Mouse (Mus musculus) hindlimb bud, embryonic 11.5 days (tissue): ENCODE results near the gene Slc12a6.

ENCODE experiments used
- DNase-seq: peaks from one replicate; pipeline ENCODE4 v3.0.0-alpha.2; 2012; ENCODE audit warnings: low read depth, low spot score; ENCODE audit errors: extremely low spot score

Gene Slc12a6

DNA sequence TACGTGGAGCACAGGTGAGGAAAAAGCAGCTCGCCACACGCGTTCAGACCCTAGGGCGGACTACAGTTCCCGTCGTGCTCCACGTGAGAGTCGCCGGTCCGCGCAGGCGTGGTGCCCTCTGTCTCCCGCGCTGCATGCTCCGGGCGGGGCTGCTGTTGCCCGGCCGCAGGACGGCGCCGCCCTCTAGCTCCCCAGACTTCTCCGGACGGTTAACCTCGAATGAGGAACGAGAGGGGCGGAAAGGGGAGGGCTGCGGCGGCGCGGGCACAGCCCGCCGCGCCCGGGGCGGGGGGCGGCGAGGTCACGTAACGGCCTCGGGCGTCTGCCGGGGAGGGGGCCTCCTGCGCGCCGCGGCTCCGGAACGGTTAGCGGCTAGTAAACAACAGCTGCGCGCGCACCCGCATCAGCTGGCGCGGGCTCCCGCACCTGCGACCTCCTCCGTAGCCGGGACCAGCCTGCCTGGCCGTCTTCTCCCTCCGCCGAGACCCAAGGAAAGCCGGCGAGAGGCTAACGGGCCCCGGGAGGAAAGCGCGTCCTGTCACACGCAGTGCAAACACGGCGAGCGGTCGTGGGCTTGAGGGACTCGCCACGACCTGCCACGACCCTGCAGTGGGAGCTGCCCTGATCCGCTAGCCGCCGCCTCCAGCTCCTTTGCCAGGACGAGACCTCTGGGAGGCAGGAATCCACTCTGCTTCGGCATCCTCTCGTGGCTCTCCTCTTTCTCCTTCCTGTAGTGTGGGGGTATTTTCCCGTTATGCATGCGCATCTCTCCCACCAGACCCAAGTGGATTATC, at the start of gene Slc12a6:
Gene Slc12a6 (plus strand): TSS at position 378 of the 794 bp plus-strand sequence.
- DNase-seq = no peak

DNA sequence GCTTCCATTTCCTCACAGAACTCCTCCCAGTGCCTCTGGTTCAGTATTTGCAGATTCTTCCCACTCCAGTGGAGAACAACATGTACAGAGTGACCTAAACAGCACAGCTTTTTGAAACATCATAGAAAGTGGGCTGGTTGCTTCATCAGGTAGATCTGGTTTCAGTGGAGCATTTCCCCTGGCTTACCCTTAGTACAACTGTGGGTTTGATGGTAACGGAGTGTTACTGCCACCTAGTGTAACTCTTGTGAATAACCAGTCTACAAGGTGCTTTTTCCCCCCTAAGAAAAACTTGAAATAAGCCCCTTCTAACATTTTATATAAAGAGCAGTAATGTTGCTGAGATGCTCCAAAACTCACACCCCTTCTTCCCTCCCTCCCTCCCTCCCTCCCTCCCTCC, 49.6 kb upstream of the Slc12a6 start:
- DNase-seq = no peak

DNA sequence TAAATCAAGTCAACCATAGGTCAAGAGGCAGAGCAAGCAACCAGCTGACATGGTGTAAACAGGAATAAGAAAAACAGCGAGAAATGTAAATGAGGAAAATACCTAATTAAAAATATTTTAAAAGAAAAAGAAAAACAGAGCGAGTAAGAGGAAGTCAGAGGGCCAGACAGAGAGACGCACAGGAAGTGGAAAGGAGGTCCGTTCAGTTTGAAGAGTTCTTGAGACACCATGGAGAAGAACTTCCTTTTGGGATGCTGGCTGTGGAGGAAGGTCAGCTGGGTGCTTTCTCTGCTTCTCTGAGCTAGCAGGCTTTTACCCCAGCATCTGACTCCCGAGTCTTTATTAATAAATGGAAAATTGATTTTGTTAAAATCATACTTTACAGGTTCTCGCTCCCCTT, 48.0 kb upstream of the Slc12a6 start:
- DNase-seq = no peak

GRCm38 (mm10) chr2:112220880-112221279, 44.7 kb upstream of the Slc12a6 start:
- no peak for DNase-seq

DNA sequence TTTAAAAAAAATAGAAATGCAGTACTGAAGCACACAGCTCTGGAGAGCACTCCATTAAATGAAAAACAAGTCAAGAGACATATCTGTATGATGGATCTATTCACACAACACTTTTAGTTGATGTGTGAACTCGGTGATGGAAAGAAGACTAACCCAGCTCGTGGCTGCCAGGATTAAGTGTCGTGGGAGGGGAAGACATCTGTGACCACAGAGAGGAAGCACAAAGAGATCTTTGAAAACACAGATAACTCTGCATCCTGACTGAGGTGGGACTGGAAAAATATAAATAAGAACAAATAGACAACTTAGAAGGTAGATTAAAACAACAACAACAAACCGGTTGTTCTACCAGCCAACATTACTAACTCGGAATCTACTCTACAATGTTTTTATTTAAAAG, 43.0 kb upstream of the Slc12a6 start:
- no peak for DNase-seq

GRCm38 (mm10) chr2:112224356-112224755, 41.3 kb upstream of the Slc12a6 start:
- DNase-seq = no peak

GRCm38 (mm10) chr2:112232623-112233022, 33.0 kb upstream of the Slc12a6 start:
- DNase-seq = no peak

DNA sequence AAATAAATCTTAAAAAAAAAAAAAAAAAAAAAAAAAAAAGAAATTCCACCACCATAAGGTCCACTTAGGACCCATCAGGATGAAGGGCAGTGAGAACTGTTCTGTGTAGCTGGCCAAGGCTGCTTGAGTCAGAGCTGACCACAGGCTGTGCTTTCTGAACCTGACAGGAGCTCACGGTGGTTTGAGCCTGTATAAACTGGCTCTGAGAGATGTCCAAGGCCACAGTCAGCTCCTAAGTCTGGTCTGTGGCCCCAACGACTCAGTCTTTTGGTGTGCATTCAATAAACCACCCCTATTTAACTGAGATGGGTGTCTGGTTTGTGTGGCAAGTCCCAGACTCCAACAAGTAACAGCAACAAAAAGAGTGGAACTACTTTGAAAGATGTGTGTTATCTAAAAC, 29.0 kb upstream of the Slc12a6 start:
- no peak for DNase-seq

DNA sequence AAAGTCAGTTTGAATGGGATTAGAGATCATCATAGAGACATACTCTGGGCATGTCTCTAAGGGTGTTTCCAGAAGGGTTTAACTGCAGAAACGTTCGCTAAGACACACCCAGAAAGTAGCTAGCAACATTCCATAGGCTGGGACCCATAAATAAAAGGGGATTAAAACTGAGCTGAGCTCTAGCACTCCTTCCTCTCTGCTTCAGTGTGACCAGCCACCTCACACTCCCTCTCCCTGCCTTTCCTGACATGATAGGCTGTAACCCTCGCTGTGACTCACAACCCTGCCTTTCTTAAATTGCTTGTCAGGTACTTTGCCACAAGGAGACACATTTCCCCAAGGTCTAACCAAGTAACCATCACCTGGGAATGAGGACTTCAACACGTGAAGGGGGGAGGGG, 27.6 kb upstream of the Slc12a6 start:
- DNase-seq = no peak

- no peak for DNase-seq
Observed at GRCm38 (mm10) chr2:112239212-112239934, 26.3 kb upstream of the Slc12a6 start, which contains the start of gene Lpcat4. Lpcat4 (plus strand) TSS chr2:112239468.

DNA sequence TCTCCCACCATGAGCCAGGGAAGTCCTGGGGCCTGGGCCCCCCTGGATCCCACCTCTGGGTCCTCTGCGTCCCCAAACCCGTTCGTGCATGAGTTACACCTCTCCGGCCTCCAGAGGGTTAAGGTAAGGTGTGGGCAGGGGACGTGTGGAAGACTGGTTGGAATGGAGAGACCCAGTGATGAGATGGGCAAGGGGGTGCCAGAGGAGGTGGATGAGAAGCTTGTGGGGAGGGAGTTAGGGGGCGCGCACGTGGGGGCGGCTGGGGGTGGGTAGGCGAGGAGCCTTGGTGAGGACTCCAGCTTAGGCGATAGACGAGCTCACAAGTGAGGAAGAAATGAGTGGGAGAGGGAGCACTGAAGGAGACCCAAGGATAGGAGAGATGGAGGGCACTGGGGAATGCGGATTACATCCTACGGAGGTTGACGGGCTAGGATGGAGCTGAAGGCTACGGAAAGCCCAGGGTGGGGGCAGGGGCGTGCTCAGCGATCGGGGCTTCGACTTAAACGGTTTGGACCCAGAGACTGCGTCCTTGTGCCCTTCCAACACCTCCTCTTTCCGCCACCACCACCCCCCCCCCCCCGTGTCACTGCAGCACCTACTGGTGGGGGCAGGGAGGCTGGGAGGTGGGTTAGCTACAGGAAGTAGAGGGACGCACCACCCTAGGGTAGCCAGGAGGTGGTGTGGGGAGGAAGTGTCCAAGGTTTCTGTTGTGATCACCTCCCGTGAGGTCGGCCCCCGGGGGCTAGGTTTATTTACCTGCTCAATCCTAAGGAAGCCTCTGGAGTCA, 25.5 kb upstream of the Slc12a6 start:
- no peak for DNase-seq

DNA sequence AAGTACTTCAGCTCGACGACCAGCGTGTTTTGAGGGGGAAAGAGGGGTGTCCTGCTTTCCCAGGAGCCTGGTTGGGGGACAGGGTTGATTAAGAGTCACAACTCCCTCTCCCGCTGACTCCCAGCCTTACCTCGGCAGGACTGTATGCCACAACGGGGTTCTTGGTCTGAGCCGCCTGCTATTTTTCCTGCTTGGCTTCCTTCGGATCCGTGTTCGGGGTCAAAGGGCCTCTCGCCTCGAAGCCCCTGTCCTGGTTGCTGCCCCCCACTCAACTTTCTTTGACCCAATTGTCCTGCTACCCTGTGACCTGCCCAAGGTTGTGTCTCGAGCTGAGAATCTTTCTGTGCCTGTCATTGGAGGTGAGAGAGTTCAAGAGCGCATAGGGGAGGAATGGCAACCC, 23.8 kb upstream of the Slc12a6 start:
- DNase-seq = no peak

GRCm38 (mm10) chr2:112245307-112245706, 20.3 kb upstream of the Slc12a6 start:
- no peak for DNase-seq

- DNase-seq = no peak
Observed at GRCm38 (mm10) chr2:112246193-112246592, 19.4 kb upstream of the Slc12a6 start.

DNA sequence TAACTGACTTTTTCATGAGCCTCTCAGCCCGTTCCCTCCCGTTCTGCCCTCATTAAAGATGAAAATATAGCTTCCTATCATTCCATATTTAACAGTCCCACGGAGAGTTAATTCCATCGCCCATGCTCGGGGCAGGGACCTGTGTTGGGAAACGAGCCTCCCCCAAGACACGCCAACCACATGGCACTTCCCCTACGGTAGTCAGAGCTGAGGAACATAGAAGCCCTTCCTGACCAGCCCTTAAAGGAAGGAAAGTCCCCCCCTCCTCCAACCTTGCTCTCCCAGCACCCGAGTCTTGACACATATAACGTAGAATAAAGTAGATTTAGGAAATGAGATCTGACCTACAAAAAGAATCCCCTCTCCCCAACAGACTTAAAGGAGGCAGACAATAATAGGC, 18.3 kb upstream of the Slc12a6 start:
- DNase-seq = no peak

DNA sequence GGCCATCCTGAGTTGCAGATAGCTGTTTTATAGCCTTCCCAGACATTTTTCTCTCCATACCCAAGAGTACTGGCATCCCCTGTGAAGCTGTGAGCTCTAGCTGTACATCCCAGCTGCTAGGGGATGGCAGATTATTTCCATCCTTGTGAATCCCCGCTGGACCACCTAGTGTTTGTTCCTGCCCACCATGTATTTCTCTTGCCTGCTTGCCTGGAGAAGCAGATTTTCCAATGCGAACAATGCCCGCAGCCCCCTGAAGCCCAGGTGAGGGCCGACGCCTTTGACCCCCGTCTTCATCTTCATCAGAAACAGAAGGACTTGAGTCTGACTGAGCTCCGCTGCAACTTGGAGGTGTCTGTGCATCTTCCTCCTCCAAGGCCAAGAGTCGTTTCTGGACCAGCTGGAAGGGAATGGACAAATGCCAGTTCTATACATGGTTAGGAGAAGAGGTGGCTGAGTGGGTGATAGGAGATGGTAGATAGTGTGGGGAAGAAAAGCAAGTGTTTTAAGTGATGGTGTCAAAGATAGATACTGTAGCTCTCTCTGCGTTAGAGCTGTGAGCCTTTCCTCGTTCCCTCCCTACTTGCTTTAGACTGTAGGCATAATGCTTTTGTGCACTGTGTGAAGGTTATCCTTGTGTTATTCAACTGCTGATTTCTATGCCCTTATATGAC, 15.7 kb upstream of the Slc12a6 start:
- DNase-seq = no peak

DNA sequence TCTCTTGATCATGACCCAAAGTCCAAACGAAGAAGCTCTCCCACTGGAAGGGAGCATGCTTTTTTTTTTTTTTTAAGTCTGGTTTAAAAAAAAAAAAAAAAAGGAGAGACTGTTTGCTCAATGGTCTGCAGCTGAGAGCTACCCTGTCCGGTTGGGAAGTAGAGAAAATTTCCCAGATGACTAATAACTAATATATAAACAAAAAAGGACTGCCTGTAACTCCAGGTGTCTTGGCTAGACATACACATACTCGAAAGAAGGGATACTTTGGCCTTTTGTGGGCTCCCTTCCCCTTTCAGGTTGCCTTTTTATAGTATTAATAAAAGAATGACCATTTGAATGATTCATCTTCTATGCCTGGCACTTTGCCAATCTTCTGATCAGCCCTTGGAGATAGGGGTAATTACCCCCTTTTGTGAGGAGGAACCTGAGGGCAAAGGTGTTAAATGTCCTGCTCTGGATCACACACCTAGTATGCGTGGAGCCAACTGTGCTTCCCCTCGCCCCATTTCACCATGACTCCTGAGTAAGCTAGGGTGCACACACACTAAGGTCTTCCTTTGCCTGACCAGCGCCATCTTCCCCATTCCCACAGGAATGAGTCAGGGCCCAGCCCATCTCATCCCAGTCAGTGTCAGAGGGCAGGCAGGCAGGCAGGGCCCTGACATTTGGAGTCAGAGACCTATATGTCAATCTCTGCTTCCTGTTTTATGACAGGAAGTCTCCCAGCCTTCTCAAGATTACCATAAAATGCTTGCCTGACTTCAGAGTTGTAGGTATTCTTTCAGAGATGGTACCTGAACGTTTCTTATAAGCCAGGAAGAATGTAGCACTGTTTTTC, 10.7 kb upstream of the Slc12a6 start:
- no peak for DNase-seq

GRCm38 (mm10) chr2:112259241-112259962, 6.2 kb upstream of the Slc12a6 start, which contains the start of gene Nutm1:
Nutm1 (minus strand) TSS chr2:112259291.
- DNase-seq = no peak
